Mouse (Mus musculus) megakaryocyte progenitor cell, adult 5-6 weeks (primary cell): ENCODE measurements around the gene Hoxb3. TPM values are rescaled to one million over a fixed set of nuclear protein-coding genes. Genes with fewer than 3 reads are reported as not detected.

Experiments used
- ATAC-seq: replicated peaks from 2 replicates; pipeline ENCODE4 v1.8.0; 2016; ENCODE audit warnings: mild to moderate bottlenecking, moderate TSS enrichment, inconsistent platforms; ENCODE audit not compliant: poor library complexity
- total RNA-seq, 2 experiments: library from RNA; stranded (forward) in 1 of 2; stranded (reverse) in 1 of 2; fragments of 157-497, 149-512 nt in 1 of 2; fragments of 200-1000 nt in 1 of 2; gene quantifications; 2 replicates each; pipeline versions ENCODE4 v1.2.3 to v1.2.4; 2015 to 2017

Gene Hoxb3
- total RNA-seq, 2 experiments from 2014 or later, result 0.83 to 1.2 TPM

DNA sequence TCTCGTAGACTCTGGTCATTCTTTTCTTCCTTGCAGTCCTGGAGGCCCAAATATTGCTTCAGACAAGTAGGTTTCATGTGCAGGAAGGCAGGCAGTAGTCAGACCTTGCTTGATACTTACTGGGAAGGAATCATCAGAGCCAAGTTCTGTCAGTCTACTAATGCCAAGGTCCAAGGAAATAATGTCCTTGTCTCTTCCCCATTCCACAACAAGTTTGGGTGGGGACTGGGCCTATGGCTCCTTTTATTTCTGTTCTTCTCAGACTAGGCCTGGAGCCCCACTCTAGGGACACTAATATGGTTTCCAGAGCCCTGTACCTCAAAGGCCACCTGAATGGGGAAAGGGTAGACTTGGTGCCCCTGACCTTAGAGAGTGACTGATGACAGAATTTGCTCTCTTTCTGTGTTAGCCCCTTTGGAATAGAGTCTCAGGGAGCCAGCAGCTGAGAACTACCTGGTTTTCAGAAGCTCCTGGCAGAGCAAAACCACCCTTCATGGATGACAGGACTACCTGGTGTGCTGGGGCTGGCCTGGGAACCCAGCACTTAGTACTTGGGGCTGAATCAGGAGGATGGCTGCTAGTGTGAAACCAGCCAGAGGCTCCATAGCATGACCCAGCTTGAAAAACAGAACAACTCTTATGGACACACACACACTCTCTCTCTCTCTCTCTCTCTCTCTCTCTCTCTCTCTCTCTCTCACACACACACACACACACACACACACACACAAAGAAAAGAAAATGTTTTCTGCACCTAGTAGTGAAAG lies 34.5 kb upstream of the Hoxb3 start:
- no peak for ATAC-seq

- no peak for ATAC-seq
Measured at GRCm38 (mm10) chr11:96289293-96289692, 33.8 kb upstream of the Hoxb3 start.

GRCm38 (mm10) chr11:96289837-96290236 lies 33.3 kb upstream of the Hoxb3 start:
- ATAC-seq, result no peak

- ATAC-seq, result no peak
Measured at GRCm38 (mm10) chr11:96290705-96291355, 32.3 kb upstream of the Hoxb3 start.

GRCm38 (mm10) chr11:96291681-96292564 lies 31.2 kb upstream of the Hoxb3 start, which contains the start of gene Hoxb6:
Gene Hoxb6, plus strand, starts transcription at chr11:96292476.
- no peak for ATAC-seq

- no peak for ATAC-seq
Measured at GRCm38 (mm10) chr11:96292565-96293301, 30.4 kb upstream of the Hoxb3 start.

DNA sequence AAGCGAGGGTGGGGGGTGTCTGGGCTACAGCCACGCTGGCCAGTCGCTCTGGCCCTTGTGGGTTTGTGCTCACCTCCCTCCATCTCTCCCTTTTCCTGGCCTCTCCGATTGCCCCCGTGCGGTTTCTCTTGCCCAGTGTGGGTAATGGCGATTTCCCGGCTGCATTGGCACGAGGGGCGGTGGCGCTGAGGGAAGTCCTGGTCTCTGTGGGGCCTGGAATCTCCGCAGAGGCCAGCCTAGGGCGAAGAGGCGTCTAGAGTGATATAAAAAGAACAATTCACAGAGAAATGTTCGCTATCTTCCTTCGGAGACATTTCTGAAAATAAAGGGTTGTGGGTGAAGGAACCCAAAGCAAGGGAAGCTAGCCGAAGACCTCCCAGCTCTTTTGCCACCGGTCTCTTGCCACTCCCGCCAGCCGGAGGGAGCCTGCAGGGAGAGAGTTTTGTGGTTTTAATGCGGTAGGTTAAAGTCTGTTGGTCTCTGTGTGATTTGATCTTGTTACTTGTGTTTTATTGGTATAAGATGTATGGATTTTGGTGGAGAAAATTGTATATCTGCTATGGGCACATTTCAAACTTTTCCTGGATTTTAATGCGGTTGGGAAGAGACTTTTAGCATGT lies 29.7 kb upstream of the Hoxb3 start:
- no peak for ATAC-seq

DNA sequence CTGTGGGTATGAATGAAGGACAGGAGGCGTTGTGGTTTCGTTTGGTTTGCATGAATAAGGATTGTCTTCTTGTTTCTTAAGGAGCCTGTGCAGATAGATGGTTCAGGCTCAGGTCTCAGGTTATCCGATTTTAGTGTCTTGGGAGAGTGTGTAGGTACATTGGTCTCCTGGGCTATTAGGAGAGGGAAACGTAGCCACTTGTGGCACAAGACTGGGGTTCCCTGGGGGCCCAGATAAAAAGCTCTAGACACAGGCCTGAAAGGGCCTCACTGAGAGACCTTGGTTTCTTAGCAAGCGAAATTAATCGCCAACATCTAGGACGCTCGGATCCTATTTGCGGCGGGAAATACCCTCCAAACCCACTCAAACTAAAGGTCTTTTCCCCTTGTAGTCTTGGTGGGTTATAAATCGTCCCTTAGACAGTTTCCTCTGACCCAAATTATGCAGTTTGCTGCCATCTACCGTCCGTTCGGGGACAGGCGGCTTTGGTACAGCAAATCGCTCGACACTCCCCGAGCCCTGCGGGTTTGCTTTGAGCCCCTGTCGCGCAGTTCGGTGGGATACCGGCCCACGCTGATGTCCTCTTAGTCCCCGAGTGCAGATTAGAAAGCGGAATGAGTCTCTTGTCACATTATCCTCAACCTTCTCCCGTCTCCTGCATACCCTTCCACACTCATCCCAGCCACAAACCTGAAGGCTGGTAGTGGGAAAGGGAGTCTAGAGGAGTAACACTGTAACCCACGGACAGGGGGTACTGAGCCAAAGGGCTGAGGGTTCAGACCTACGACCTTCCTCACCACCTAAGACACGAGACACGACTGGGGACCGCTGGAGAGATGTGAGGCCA lies 28.7 kb upstream of the Hoxb3 start:
- peak; percentile 89 for ATAC-seq

- ATAC-seq, result no peak
Measured at GRCm38 (mm10) chr11:96295092-96295835, 27.9 kb upstream of the Hoxb3 start.

DNA sequence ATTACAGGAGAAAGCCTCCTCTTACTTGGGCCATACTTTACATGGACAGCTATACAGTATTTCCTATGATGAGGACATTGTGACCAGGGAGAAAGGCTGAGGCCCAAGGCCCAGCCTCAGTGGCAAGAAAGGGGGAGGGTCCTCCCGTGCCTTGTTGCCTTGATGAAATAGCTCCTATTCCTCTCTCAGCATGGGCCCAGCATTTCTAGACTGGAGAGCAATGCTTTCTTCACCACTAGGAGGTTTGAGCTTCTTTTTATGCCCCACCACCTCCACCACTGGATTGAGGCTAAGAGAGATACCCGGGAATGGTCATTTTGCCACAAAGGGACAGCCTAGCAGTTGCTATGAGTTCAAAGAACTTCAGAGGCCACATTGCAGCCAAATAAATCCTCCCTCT lies 26.1 kb upstream of the Hoxb3 start:
- no peak for ATAC-seq

GRCm38 (mm10) chr11:96297428-96297827 lies 25.7 kb upstream of the Hoxb3 start:
- ATAC-seq, result no peak

DNA sequence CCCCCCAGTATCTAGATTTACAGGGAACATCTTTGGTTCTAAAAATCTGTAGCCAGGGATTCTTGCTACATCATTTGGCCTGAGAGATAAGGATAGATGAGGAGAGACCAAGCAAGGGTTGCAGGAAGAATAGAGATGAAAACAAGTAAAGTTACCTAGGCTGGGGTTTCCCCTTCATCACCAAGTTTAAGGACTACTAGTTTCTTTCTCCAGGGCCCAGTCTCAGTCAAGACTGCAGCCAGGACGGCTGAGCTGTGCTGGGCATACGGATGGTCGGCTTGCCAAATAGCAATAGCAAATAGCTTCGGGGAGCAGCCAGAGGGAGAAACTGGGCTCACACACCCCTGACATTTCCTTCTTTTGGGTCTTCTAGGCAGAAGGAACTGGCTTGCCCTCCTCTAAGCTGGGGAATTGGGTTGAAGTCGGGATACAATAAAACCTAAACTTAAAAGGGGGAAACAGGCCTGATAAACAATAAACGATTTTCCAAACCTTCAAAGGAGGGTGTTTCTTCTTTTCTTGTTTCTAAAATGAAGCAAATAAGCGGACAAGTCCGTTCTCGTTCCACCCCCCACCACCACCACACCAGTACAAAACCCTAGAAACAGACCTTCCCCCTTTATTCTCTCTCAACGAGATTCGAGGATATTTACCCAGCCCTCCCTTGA lies 25.0 kb upstream of the Hoxb3 start:
- no peak for ATAC-seq

DNA sequence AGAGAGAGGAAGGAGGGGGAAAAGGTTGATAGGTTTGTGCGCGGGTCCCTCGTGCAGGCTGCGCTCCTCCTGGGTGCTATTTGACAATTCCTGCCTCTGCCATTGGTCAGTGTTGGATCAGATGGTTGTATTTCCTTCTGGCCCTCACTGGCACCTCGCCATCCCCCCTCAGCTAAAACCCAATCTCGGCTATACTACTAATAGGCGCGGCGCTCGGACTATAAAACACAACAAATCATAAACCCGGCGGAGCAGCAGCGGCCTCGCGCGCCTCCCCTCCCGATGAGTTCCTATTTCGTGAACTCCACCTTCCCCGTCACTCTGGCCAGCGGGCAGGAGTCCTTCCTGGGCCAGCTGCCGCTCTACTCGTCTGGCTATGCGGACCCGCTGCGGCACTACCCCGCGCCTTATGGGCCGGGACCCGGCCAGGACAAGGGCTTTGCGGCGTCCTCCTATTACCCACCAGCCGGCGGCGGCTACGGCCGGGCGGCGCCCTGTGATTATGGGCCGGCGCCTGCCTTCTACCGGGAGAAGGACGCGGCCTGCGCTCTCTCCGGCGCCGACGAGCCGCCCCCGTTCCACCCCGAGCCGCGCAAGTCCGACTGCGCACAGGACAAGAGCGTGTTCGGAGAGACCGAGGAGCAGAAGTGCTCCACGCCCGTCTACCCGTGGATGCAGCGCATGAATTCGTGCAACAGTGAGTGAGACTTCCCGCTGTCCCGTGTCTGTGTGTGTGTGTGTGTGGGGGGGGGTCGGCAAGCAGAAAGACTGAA lies 24.0 kb upstream of the Hoxb3 start:
- no peak for ATAC-seq

GRCm38 (mm10) chr11:96299781-96300180 lies 23.3 kb upstream of the Hoxb3 start:
- no peak for ATAC-seq

GRCm38 (mm10) chr11:96300354-96301063 lies 22.6 kb upstream of the Hoxb3 start:
- ATAC-seq, result no peak

- no peak for ATAC-seq
Measured at GRCm38 (mm10) chr11:96301064-96301431, 22.1 kb upstream of the Hoxb3 start.

GRCm38 (mm10) chr11:96301837-96302236 lies 21.3 kb upstream of the Hoxb3 start:
- ATAC-seq, result no peak
